Mouse (Mus musculus): ENCODE results near the gene Sgsm1. TPM values are rescaled to one million over a fixed set of nuclear protein-coding genes. Genes with fewer than 3 reads are reported as not detected.

Gene Sgsm1
- polyA plus RNA-seq, 1 experiment from 2014 or later, result 13.9 TPM

GRCm38 (mm10) chr5:113271207-113271811 is 39.3 kb downstream of the Sgsm1 start:
- no peak for ATAC-seq (ENCODE audit: low FRiP score, low read depth)
- Histone ChIP-seq H3K27me3 (replicated peaks) (no peaks in the 10 kb centered on the region), H3K9ac (no peak overlapping the region), H3K9me3 (peaks cover 3% of the 10 kb centered on the region; the same call in 1 of the 2 replicates), H3K4me1 (no peaks in the 10 kb centered on the region), H3K36me3 (peaks cover 40% of the 10 kb centered on the region), H3K4me3 (no peak overlapping the region), H3K27ac (no peak overlapping the region), H3K4me2 (replicated peaks) (no peak overlapping the region)
- WGBS, result 73% methylated on average over 11 of the region's 11 CpGs

DNA sequence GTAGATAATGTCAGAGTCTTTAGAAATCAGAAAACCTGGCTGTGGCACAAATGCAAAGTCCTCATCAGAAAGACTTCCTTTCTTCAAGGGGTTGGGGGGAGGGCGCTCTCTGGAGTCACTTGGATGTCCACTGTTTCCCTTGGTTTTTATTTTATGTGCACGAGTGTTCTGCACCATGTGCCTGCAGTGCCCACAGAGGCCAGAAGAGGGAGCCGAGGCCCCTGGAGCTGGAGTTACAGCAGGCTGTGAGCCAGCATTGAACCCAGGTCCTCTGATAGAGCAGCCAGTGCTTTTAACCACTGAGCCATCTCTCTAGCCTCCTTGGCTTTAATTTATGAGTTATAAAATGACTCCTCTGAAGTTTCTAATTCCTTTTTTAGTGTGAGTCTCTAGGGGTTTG is 40.5 kb downstream of the Sgsm1 start:
- Histone ChIP-seq H3K36me3 (peaks cover 39% of the 10 kb centered on the region), H3K9ac (no peak overlapping the region), H3K9me3 (peaks cover 3% of the 10 kb centered on the region; the same call in 1 of the 2 replicates), H3K4me2 (replicated peaks) (no peak overlapping the region), H3K27me3 (replicated peaks) (no peaks in the 10 kb centered on the region), H3K27ac (no peak overlapping the region), H3K4me3 (no peak overlapping the region), H3K4me1 (no peaks in the 10 kb centered on the region)
- no peak for ATAC-seq (ENCODE audit: low FRiP score, low read depth)
- WGBS, result 76% methylated on average over 3 of the region's 3 CpGs

DNA sequence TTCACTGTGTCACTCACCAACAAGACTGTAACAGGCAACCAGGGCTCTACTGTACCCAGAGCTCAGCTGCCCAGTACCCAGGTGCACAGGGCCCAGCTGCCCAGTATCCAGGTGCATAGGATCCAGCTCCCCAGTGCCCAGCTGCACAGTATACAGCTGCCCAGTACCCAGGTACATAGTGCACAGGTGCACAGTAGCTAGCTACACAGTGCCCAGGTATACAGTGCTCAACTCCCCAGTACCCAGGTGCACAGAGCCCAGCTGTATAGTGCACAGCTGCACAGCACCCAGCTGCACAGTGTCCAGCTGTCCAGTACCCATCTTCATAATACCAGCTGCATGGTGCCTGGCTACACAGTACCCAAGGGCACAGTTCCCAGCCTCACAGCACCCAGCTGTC is 42.3 kb downstream of the Sgsm1 start:
- Histone ChIP-seq H3K36me3 (peaks cover 32% of the 10 kb centered on the region), H3K27ac (no peak overlapping the region)
- no peak for ATAC-seq (ENCODE audit: low FRiP score, low read depth)

GRCm38 (mm10) chr5:113265637-113266036 is 44.9 kb downstream of the Sgsm1 start:
- no peaks in the 10 kb centered on the region for H3K4me1 ChIP-seq
- peaks cover 33% of the 10 kb centered on the region for H3K36me3 ChIP-seq
- no peak overlapping the region for H3K4me3 ChIP-seq
- H3K9me3 ChIP-seq, result peaks cover 6% of the 10 kb centered on the region; the same call in 1 of the 2 replicates
- H3K4me2 ChIP-seq (replicated peaks), result no peak overlapping the region
- ATAC-seq (ENCODE audit: low FRiP score, low read depth), result no peak
- H3K9ac ChIP-seq, result no peak overlapping the region
- H3K27ac ChIP-seq, result no peak overlapping the region
- no peaks in the 10 kb centered on the region for H3K27me3 ChIP-seq (replicated peaks)
- 83% methylated on average over 8 of the region's 8 CpGs for WGBS

More for the DNA sequence above, 42.3 kb downstream of the Sgsm1 start:
- H3K4me3 ChIP-seq, result no peak overlapping the region
- no peaks in the 10 kb centered on the region for H3K4me1 ChIP-seq
- H3K27me3 ChIP-seq (replicated peaks), result no peaks in the 10 kb centered on the region
- H3K4me2 ChIP-seq (replicated peaks), result no peak overlapping the region
- H3K9ac ChIP-seq, result no peak overlapping the region
- peaks cover 6% of the 10 kb centered on the region; the same call in 1 of the 2 replicates for H3K9me3 ChIP-seq

DNA sequence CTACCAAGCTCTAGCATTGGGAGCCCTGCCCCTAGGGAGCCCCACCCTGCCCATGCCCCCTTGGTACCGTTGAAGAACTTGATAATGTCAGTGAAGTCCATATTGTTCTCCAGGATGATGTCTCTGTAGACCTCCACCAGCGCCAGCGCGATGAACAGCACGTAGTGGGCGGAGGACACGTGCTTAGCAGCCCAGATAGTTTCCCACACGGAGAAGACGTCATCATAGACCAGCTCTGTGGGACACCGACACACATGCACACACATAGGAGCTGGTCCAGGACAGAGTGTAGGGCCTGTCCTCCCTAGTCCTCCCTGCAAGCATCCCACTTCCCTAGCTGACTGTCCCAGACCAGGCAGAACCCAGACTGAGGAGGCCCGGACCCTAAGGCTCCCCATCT is 59.8 kb downstream of the Sgsm1 start:
- Histone ChIP-seq H3K4me2 (replicated peaks) (no peak overlapping the region), H3K9ac (no peak overlapping the region), H3K4me1 (no peaks in the 10 kb centered on the region), H3K27me3 (replicated peaks) (no peaks in the 10 kb centered on the region), H3K9me3 (no peaks in the 10 kb centered on the region), H3K4me3 (no peak overlapping the region), H3K36me3 (peaks cover 20% of the 10 kb centered on the region), H3K27ac (no peak overlapping the region)
- WGBS, result 93% methylated on average over 11 of the region's 11 CpGs
- no peak for ATAC-seq (ENCODE audit: low FRiP score, low read depth)

- no peak overlapping the region for H3K4me3 ChIP-seq
- 88% methylated on average over 8 of the region's 8 CpGs for WGBS
- ATAC-seq (ENCODE audit: low FRiP score, low read depth), result no peak
- peaks cover 17% of the 10 kb centered on the region for H3K36me3 ChIP-seq
- no peak overlapping the region for H3K27ac ChIP-seq
- H3K4me2 ChIP-seq (replicated peaks), result no peak overlapping the region
- no peaks in the 10 kb centered on the region for H3K9me3 ChIP-seq
- no peaks in the 10 kb centered on the region for H3K27me3 ChIP-seq (replicated peaks)
- H3K9ac ChIP-seq, result no peak overlapping the region
- H3K4me1 ChIP-seq, result no peaks in the 10 kb centered on the region
These were observed 61.2 kb downstream of the Sgsm1 start for GRCm38 (mm10) chr5:113249263-113249930.

DNA sequence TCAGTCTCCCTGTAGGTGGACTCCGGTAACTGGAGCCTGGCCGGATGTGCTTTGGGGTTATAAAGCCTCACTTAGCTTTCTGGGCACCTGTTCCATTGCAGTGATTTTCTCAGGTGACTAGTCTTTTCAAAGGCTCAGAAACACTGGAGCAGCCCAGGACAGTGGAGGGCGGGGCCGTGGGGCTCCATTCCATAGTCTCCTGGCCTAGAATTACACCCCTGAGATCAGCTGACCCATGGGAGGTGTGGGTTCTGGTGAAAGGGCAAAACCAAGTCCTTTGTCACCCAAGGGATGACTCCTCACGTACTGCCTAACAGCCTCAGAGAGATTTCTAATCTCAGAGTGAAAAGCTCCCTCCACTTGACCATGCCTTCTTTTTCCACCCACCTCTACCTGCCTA is 80.4 kb downstream of the Sgsm1 start:
- no peak overlapping the region for H3K4me3 ChIP-seq
- no peaks in the 10 kb centered on the region for H3K27me3 ChIP-seq (replicated peaks)
- ATAC-seq (ENCODE audit: low FRiP score, low read depth), result no peak
- H3K36me3 ChIP-seq, result no peaks in the 10 kb centered on the region
- H3K4me2 ChIP-seq (replicated peaks), result no peak overlapping the region
- no peak overlapping the region for H3K9ac ChIP-seq
- 77% methylated on average over 5 of the region's 5 CpGs for WGBS
- peaks cover 20% of the 10 kb centered on the region for H3K4me1 ChIP-seq
- no peak overlapping the region for H3K27ac ChIP-seq
- no peaks in the 10 kb centered on the region for H3K9me3 ChIP-seq

- ATAC-seq (ENCODE audit: low FRiP score, low read depth), result peak; percentile 77
- under 1% methylated on average over 13 of the region's 13 CpGs for WGBS
- H3K4me1 ChIP-seq, result peaks cover 20% of the 10 kb centered on the region
- H3K9ac ChIP-seq, result peak within 1 kb of the TSS; percentile 42; the same call in 1 of the 2 replicates
- H3K36me3 ChIP-seq, result no peaks in the 10 kb centered on the region
- H3K9me3 ChIP-seq, result no peaks in the 10 kb centered on the region
- no peaks in the 10 kb centered on the region for H3K27me3 ChIP-seq (replicated peaks)
- H3K4me2 ChIP-seq (replicated peaks), result peak within 1 kb of the TSS; percentile 54
- H3K4me3 ChIP-seq, result peak within 1 kb of the TSS; percentile 18
- H3K27ac ChIP-seq, result no peak within 1 kb of the TSS; the same call in 1 of the 2 replicates
These were observed 83.9 kb downstream of the Sgsm1 start, which contains the start of gene Tmem211 for GRCm38 (mm10) chr5:113226632-113227102. TSS of gene Tmem211 (plus strand) at chr5:113226909.

DNA sequence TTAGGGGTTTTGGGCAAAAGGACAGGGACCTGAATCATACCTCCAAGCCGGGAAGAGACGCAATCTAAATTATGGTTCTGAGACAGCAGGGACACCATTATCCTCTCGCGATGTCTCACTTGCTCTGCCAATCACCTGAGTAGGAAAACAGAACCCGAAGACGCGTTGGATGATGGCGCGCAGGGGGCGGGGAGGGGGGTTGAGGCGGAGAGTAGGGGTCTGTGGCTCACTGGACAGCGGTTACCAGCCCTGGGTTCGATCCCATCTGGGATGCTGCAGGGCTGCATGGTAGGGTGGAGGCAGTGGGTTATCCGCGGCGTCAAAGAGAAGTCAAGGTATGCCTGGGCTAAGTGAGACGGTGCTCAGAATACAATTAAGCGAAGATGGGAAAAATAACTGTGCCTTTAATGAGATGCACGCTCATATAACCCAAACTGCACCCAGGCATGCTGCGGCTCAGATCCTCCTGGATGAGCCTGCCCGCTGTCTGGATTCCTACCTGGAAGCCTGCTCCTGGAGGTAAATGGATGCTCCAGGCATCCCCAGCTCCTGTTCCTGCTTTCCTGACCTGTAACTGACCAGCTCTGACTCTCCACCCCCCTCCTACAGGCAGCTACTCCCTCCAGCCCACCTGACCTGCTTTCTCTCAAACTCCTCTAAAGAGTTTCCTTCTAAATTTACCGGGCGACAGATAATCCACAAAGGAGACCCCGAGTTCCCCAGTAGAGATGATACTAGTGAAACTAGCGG is 84.7 kb downstream of the Sgsm1 start:
- H3K4me3 ChIP-seq, result peak overlapping the region; percentile 18; the same call in 1 of the 2 replicates
- H3K27me3 ChIP-seq (replicated peaks), result 0 out of 2 replicates have a peak, but pooled peaks cover under 1% of the 10 kb centered on the region
- peaks cover 20% of the 10 kb centered on the region for H3K4me1 ChIP-seq
- ATAC-seq (ENCODE audit: low FRiP score, low read depth), result peak; percentile 37; the same call in 1 of the 2 replicates
- WGBS, result 12% methylated on average over 25 of the region's 25 CpGs
- H3K9ac ChIP-seq, result peak overlapping the region; percentile 42; the same call in 1 of the 2 replicates
- H3K27ac ChIP-seq, result no peak overlapping the region
- H3K4me2 ChIP-seq (replicated peaks), result peak overlapping the region; percentile 54
- 0 out of 2 replicates have a peak, but pooled peaks cover 3% of the 10 kb centered on the region for H3K9me3 ChIP-seq
- no peaks in the 10 kb centered on the region for H3K36me3 ChIP-seq

GRCm38 (mm10) chr5:113225271-113225670 is 85.3 kb downstream of the Sgsm1 start:
- WGBS, result 5% methylated on average over 10 of the region's 10 CpGs
- Histone ChIP-seq H3K27me3 (replicated peaks) (0 out of 2 replicates have a peak, but pooled peaks cover 4% of the 10 kb centered on the region), H3K4me1 (peaks cover 26% of the 10 kb centered on the region), H3K36me3 (no peaks in the 10 kb centered on the region), H3K9me3 (0 out of 2 replicates have a peak, but pooled peaks cover 3% of the 10 kb centered on the region), H3K4me2 (replicated peaks) (peak overlapping the region; percentile 54), H3K4me3 (no peak overlapping the region), H3K27ac (no peak overlapping the region), H3K9ac (no peak overlapping the region)
- ATAC-seq (ENCODE audit: low FRiP score, low read depth), result no peak

- H3K4me2 ChIP-seq (replicated peaks), result no peak overlapping the region
- H3K9me3 ChIP-seq, result 0 out of 2 replicates have a peak, but pooled peaks cover 3% of the 10 kb centered on the region
- ATAC-seq (ENCODE audit: low FRiP score, low read depth), result no peak
- H3K4me3 ChIP-seq, result no peak overlapping the region
- 0 out of 2 replicates have a peak, but pooled peaks cover 4% of the 10 kb centered on the region for H3K27me3 ChIP-seq (replicated peaks)
- H3K27ac ChIP-seq, result no peak overlapping the region
- H3K4me1 ChIP-seq, result peaks cover 26% of the 10 kb centered on the region
- 60% methylated on average over 4 of the region's 4 CpGs for WGBS
- H3K36me3 ChIP-seq, result no peaks in the 10 kb centered on the region
- no peak overlapping the region for H3K9ac ChIP-seq
These were observed 86.7 kb downstream of the Sgsm1 start for GRCm38 (mm10) chr5:113223888-113224287.

Data from neural tube, embryonic 12.5 days (tissue).